Mouse (Mus musculus) liver, embryonic 11.5 days (tissue): ENCODE data around the gene Tiam1. TPM values are rescaled to one million over a fixed set of nuclear protein-coding genes. Genes with fewer than 3 reads are reported as not detected.

Source experiments
- ATAC-seq: fragments of 200-750 bp; cut with Nextera tagmentation; replicated peaks from 2 replicates; pipeline ENCODE4 v1.8.0; 2017; ENCODE audit warnings: moderate number of reproducible peaks, mild to moderate bottlenecking, moderate TSS enrichment, moderate library complexity; ENCODE audit not compliant: low FRiP score
- DNase-seq: peaks from one replicate; pipeline ENCODE4 v3.0.0-alpha.2; 2017; ENCODE audit warnings: low spot score
- H3K27ac ChIP-seq: fragments of 300-500 bp; sonication (generic); 2 replicates; pipeline ENCODE4 v1.5.1; 2014; ENCODE audit warnings: mild to moderate bottlenecking, low read depth, low read length, control low read depth
- H3K27me3 ChIP-seq: fragments of 300-500 bp; sonication (generic); replicated peaks from 2 replicates; pipeline ENCODE4 v1.6.1; 2014; ENCODE audit warnings: low read length, mixed read lengths; ENCODE audit not compliant: control insufficient read depth, insufficient read depth
- H3K36me3 ChIP-seq: fragments of 300-500 bp; sonication (generic); 2 replicates; pipeline ENCODE4 v1.6.1; 2014; ENCODE audit warnings: mild to moderate bottlenecking, low read length, moderate library complexity, mixed read lengths; ENCODE audit not compliant: control insufficient read depth, insufficient read depth
- H3K4me1 ChIP-seq: fragments of 300-500 bp; sonication (generic); replicated peaks from 2 replicates; pipeline ENCODE4 v1.6.1; 2014; ENCODE audit warnings: low read length, mixed read lengths; ENCODE audit not compliant: control insufficient read depth, insufficient read depth
- H3K4me2 ChIP-seq: fragments of 300-500 bp; sonication (generic); 2 replicates; pipeline ENCODE4 v1.6.1; 2014; ENCODE audit warnings: mild to moderate bottlenecking, control low read depth, moderate library complexity
- H3K4me3 ChIP-seq: fragments of 300-500 bp; sonication (generic); 2 replicates; pipeline ENCODE4 v1.5.1; 2014; ENCODE audit warnings: low read depth, low read length, control low read depth
- H3K9ac ChIP-seq: fragments of 300-500 bp; sonication (generic); 2 replicates; pipeline ENCODE4 v1.6.1; 2014; ENCODE audit warnings: low read depth, low read length, control low read depth
- H3K9me3 ChIP-seq: fragments of 300-500 bp; sonication (generic); 2 replicates; pipeline ENCODE4 v1.6.1; 2016; ENCODE audit warnings: low read length, inconsistent platforms, mixed read lengths; ENCODE audit not compliant: control insufficient read depth
- WGBS: fragments of 180-500 bp; shearing (Covaris S2); extraction: QIAGEN DNeasy Blood & Tissue Kit; methylation state at CpG from one replicate; pipeline ENCODE4 v1.1.7; 2014; 5-methylcytosine and 5-hydroxymethylcytosine counted together
- polyA plus RNA-seq: library from polyadenylated mRNA; unstranded; fragments of >200 nt; fragmentation: Nextera tagmentation; extraction: Ambion mirVana; gene quantifications from 2 replicates; pipeline ENCODE4 v1.2.1, GENCODE M21; 2014

The Tiam1 gene
- polyA plus RNA-seq, 1 experiment from 2014 or later: 17.2 TPM

DNA sequence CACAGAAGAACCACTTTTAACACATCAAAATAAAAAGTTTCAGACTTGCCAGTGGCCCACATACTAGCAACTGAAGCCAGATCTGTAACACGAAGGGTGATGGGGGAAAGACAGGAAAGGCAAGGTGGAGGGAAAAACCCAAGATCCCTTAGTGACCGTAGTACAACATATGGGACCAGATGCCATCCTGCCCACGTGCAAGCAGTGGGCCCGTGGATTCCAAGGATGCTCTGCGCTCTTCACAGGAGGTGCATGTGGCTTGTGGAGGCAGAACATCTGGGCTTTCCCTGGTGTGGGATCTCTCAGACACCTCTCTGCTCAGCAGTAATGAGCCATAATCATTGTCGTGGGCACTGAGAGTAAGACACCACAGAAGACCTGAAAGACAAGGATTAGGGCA is 175.5 kb downstream of the Tiam1 start:
- Histone ChIP-seq H3K4me1 (no peaks in the 10 kb centered on the region), H3K4me2 (no peak overlapping the region), H3K4me3 (no peak overlapping the region), H3K36me3 (0 out of 2 replicates have a peak, but pooled peaks cover 2% of the 10 kb centered on the region), H3K27ac (no peak overlapping the region), H3K27me3 (no peaks in the 10 kb centered on the region), H3K9me3 (no peaks in the 10 kb centered on the region; the same call in 1 of the 2 replicates), H3K9ac (no peak overlapping the region)
- no peak for DNase-seq
- ATAC-seq: no peak
- whole genome bisulfite sequencing: 82% methylated on average over 6 of the region's 6 CpGs

DNA sequence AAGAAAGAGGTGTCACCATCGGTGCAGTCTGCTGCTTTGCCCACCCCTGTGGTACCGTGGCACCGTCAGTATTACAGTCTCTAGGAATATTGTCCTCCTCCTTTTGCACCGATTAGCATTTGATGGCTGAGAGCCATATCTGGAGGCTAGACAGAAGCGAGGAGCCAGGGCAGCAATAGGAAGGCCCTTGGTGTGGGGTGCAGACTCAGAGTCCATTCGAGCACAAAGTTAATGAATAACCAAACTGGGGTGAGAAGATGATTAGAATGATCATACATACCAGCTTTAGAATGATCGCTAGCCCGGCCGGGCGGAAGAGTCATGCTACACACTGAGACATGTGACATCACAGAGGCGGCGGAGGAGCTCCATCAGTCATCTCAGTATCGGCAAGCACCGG is 180.7 kb downstream of the Tiam1 start:
- DNase-seq (no peak), ATAC-seq (no peak)
- WGBS: 89% methylated on average over 14 of the region's 14 CpGs
- Histone ChIP-seq H3K27me3 (peaks cover 22% of the 10 kb centered on the region), H3K4me3 (no peak overlapping the region), H3K9ac (no peak overlapping the region), H3K9me3 (no peaks in the 10 kb centered on the region; the same call in 1 of the 2 replicates), H3K4me1 (0 out of 2 replicates have a peak, but pooled peaks cover 10% of the 10 kb centered on the region), H3K36me3 (0 out of 2 replicates have a peak, but pooled peaks cover 2% of the 10 kb centered on the region), H3K4me2 (no peak overlapping the region), H3K27ac (no peak overlapping the region)

DNA sequence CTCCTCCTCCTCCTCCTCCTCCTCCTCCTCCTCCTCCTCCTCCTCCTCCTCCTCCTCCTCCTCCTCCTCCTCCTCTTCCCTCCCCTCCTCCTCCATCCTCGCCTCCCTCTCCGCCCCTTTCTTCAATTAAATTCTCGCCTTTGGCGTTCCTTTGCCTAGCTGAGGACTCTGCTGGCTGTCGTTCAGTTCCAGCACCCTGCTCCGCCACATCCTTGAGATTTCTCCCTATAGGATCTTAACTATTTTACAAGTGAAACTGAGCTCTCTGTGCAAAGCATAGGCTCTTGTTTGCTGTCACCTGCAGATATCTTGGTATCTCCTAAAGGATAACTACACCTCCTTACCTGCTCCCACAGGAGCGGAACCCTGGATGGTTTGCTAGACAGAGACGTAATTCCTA is 182.7 kb downstream of the Tiam1 start:
- H3K27me3 ChIP-seq: peaks cover 22% of the 10 kb centered on the region
- no peak for DNase-seq
- 0 out of 2 replicates have a peak, but pooled peaks cover 10% of the 10 kb centered on the region for H3K4me1 ChIP-seq
- peak overlapping the region; percentile 80 for H3K4me2 ChIP-seq
- H3K9ac ChIP-seq: no peak overlapping the region
- ATAC-seq: no peak
- peak overlapping the region; percentile 42; the same call in 1 of the 2 replicates for H3K4me3 ChIP-seq
- H3K36me3 ChIP-seq: 0 out of 2 replicates have a peak, but pooled peaks cover 2% of the 10 kb centered on the region
- no peak overlapping the region for H3K27ac ChIP-seq
- WGBS: 32% methylated on average over 6 of the region's 8 CpGs
- H3K9me3 ChIP-seq: no peaks in the 10 kb centered on the region; the same call in 1 of the 2 replicates

DNA sequence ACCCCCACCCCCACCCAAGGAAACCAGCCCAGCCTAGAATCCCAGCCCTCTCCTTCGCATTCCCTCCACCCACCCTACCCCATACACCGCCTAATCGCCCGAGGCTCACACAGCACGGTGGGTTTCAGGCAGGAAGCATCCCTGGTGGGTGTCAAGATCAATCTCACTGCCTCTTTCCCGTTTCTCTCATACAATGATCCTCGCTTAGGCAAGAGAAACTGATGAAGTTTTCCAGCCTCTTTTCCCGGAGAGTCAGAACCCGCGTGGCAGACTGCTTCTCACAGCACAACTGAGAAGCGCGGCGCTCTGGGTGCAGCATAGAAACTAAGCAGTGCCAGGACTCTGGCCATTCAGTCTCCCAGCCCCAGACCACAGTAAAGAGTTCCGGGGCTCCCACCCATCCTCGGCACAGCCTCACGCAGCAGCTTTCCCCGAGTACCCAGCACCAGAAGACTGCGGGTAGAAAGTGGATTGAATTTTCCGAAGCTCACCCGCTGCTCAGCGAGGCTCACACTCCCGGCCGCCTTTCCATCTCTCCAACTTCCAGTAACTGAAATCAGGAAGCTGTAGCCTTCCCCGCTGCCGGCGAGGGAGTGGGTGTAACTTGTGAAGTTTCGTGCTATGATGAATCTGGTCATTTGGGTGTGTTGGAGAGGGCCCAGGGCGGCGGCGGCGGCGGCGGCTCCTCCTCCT is 183.2 kb downstream of the Tiam1 start:
- Histone ChIP-seq H3K27me3 (peaks cover 22% of the 10 kb centered on the region), H3K9ac (no peak overlapping the region), H3K4me1 (0 out of 2 replicates have a peak, but pooled peaks cover 10% of the 10 kb centered on the region), H3K9me3 (no peaks in the 10 kb centered on the region), H3K4me3 (peak overlapping the region; percentile 42), H3K4me2 (peak overlapping the region; percentile 80), H3K36me3 (no peaks in the 10 kb centered on the region), H3K27ac (no peak overlapping the region)
- DNase-seq: peak; percentile 51
- WGBS: 2% methylated on average over 33 of the region's 33 CpGs
- no peak; the same call in 1 of the 2 replicates for ATAC-seq

DNA sequence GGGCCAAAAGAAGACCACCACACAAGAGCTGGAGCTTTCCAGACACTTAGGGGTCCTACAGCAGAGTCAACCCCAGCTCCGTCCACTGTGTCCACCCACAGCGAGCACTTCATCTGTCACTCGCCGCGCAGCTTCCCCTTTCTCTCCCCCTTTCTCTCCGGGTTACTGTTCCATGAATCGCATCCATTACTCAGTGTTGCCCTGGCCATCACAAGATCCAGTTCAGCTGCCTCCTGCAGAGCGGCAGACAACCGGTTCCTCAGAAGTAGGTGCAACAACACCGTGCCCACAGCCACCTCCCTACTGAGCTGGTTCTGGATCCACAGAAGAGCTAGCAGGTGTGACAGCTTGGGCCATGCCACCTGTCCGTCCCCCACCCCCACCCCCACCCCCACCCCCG is 184.6 kb downstream of the Tiam1 start:
- H3K9me3 ChIP-seq: no peaks in the 10 kb centered on the region
- H3K4me3 ChIP-seq: no peak overlapping the region
- peaks cover 22% of the 10 kb centered on the region for H3K27me3 ChIP-seq
- H3K4me2 ChIP-seq: peak overlapping the region; percentile 5; the same call in 1 of the 2 replicates
- H3K9ac ChIP-seq: no peak overlapping the region
- H3K36me3 ChIP-seq: no peaks in the 10 kb centered on the region
- ATAC-seq: no peak
- 0 out of 2 replicates have a peak, but pooled peaks cover 10% of the 10 kb centered on the region for H3K4me1 ChIP-seq
- H3K27ac ChIP-seq: no peak overlapping the region
- WGBS: 21% methylated on average over 12 of the region's 12 CpGs
- DNase-seq: no peak

DNA sequence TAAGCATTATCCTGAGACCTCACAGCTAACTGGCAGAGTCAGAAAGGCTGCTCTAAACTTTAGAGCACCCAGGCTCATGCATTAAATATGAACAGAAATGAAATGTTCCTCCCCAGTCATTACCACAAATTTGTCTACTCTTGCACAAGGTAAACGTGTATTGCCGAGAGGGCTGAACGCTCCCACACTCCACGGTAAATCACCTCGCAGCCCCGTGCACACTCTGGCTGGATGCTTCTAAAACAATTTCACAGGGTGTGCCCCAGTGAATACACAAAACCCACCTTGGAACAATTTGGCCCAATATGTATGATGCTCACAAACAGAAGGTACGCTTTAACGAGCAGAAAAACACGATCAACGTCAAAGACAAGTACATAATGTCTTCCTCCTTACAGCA is 185.5 kb downstream of the Tiam1 start:
- no peaks in the 10 kb centered on the region for H3K36me3 ChIP-seq
- 84% methylated on average over 10 of the region's 10 CpGs for WGBS
- ATAC-seq: no peak

DNA sequence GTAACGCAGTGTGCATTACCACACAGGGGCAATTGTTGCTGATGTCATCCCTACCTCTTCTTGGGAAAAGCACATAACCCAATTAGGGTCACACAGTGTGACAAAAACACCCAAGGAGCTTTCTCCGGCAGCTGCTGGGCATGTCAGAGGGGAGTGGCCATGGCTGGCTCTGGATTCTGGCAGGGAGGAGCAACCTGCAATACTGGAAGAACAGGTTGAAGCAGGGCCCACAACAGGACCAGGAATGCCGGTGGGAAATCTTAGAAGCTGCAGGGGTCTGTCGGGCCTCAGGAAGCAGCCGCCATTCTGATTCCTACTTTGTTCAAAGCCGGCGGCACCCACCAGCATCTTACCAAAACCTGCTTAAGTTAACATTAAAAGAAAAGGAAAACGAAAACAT is 189.0 kb downstream of the Tiam1 start:
- H3K27ac ChIP-seq: no peak overlapping the region
- H3K9me3 ChIP-seq: no peaks in the 10 kb centered on the region
- no peak overlapping the region for H3K4me2 ChIP-seq
- no peak for DNase-seq
- 79% methylated on average over 8 of the region's 8 CpGs for WGBS
- peaks cover 6% of the 10 kb centered on the region; the same call in 1 of the 2 replicates for H3K27me3 ChIP-seq
- no peak overlapping the region for H3K9ac ChIP-seq
- H3K4me1 ChIP-seq: 0 out of 2 replicates have a peak, but pooled peaks cover 4% of the 10 kb centered on the region
- no peak for ATAC-seq
- H3K4me3 ChIP-seq: no peak overlapping the region
- H3K36me3 ChIP-seq: no peaks in the 10 kb centered on the region

More for the DNA sequence above, 185.5 kb downstream of the Tiam1 start:
- H3K4me2 ChIP-seq: no peak overlapping the region
- H3K27ac ChIP-seq: no peak overlapping the region
- DNase-seq: no peak
- H3K27me3 ChIP-seq: peaks cover 22% of the 10 kb centered on the region
- H3K9me3 ChIP-seq: no peaks in the 10 kb centered on the region
- H3K4me1 ChIP-seq: 0 out of 2 replicates have a peak, but pooled peaks cover 10% of the 10 kb centered on the region
- no peak overlapping the region for H3K4me3 ChIP-seq
- H3K9ac ChIP-seq: no peak overlapping the region

DNA sequence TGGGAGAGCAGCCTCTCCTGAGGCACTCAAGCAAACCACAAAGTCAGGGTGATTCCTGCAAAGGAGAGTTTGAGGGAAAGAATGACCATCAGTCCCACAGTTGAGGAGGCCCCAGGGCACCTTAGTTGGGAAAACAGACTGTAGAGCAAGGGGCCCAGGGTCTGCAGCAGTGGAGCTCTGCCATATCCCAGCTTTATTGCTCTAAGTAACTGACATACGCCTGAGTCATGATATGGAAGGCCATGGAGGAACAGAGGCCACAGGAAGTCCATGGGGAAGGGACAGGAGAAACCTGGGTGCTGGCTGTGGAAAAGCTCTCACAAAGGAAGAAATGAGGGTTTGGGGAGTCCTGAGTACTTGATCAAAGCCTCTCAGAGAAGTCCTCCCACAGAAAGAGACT is 189.5 kb downstream of the Tiam1 start:
- DNase-seq (no peak), ATAC-seq (no peak)
- Histone ChIP-seq H3K9me3 (no peaks in the 10 kb centered on the region), H3K9ac (no peak overlapping the region), H3K27ac (no peak overlapping the region), H3K36me3 (no peaks in the 10 kb centered on the region), H3K4me3 (no peak overlapping the region), H3K27me3 (peaks cover 3% of the 10 kb centered on the region; the same call in 1 of the 2 replicates), H3K4me2 (no peak overlapping the region), H3K4me1 (0 out of 2 replicates have a peak, but pooled peaks cover 2% of the 10 kb centered on the region)
- 76% methylated on average over 1 of the region's 1 CpGs for WGBS

DNA sequence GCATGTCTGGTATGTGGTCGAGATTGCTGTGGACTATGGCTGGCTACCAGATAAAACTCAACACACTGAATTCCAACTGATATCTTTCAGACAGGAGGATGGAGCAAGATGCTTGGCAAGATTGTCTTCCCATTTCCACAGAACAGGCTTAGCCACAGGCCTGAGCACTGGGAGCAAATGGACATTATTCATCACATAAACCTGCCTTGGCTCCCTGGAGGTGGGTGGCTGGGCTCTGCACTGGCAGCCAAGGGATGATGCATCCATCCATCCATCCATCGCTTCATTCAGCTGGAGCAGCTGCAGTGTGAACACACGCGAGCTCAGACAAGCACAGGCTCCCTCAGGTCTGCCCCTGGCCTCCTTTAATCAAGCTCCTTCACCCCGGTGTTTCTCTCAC is 190.7 kb downstream of the Tiam1 start:
- ATAC-seq (no peak), DNase-seq (no peak)
- Histone ChIP-seq H3K36me3 (no peaks in the 10 kb centered on the region), H3K4me2 (no peak overlapping the region), H3K9ac (no peak overlapping the region), H3K27me3 (no peaks in the 10 kb centered on the region), H3K9me3 (no peaks in the 10 kb centered on the region), H3K4me3 (no peak overlapping the region), H3K4me1 (no peaks in the 10 kb centered on the region), H3K27ac (no peak overlapping the region)
- 85% methylated on average over 5 of the region's 5 CpGs for WGBS
